Mouse (Mus musculus) kidney, postnatal 10 days (tissue): Measurements from ENCODE around the gene Fam20c.

Source experiments
- DNase-seq: peaks from one replicate; pipeline ENCODE4 v3.0.0; 2021; ENCODE audit warnings: mixed read lengths

Fam20c gene

DNA sequence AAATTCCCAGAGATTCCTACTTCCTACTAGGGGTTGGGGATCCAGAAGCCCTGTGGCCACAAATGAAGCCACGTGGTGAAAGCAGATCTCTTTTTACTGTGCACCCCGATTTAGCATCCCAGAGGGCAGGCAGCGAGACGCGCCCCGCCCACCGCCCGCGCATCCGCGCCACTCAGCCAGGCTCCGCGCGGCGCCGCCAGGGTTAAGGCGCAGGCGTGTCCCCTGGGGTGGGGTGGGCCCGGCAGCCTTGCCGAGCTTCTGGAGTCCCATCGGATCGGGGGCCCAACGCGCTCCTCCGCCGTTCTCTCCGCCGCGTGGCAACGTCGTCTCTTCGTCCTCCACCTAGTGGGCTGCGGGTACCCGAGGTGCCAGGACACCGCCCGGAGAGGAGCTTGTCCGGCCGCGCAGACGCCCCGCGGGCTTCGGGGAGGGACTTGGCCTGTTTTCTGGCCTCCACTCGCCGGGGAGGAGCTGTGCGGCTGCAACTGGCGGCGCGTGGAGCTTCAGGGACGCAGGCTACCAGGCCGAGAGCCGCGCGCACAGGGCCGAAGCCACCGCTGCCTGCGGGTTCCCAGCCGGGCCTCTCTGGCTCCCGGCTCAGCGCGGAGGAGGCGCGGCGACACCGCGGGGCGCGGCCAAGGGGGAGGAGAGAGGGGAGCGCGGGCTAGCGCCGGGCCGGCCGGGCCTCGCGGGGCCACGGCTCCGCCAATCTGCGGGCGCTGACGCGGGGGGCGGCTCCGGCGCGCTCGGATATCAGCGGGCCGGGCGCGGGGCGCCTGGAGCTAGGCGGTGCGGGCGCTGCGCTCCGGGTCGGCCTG is at the start of gene Fam20c:
TSS of gene Fam20c (plus strand) at position 212 of the 818 bp plus-strand sequence.
- DNase-seq: peak; percentile 90

DNA sequence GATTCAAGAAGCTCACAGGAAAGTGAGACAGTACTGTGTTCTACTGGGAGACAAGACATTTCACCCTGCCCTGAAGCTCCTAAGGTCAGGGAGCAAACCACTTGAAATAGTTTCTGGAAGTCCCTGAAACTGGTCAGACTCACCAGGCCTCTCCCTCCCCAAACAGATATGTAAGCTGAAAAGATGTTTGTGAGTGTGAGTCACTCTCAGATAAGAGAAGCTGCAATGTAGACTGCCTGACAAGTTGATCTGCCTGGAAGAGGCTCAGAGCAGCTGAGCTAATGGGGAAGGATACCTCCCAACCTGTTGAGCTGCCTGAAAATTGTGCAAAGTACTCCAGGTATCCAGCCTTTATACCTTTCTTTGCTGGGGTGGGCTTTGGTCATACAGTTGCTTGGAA is 46.9 kb upstream of the Fam20c start:
- DNase-seq: no peak

DNA sequence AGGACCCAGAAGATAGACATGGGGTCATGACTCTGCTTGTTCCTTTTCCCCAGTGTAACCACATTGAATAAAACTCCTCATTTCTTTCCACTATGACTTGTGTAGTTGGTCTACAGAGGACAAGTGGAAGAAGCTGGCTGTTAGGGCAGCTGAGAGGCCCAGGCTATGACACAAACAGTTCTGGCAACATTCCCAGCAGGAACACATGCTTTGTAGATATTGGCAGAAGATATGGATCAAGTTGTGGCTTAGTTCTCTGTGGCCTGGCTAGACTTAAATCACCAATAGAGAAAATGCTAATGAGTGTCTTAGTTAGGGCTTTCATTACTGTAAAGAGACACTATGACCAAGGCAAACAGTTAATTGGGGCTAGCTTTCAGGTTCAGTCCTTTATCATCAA is 45.7 kb upstream of the Fam20c start:
- DNase-seq: no peak

DNA sequence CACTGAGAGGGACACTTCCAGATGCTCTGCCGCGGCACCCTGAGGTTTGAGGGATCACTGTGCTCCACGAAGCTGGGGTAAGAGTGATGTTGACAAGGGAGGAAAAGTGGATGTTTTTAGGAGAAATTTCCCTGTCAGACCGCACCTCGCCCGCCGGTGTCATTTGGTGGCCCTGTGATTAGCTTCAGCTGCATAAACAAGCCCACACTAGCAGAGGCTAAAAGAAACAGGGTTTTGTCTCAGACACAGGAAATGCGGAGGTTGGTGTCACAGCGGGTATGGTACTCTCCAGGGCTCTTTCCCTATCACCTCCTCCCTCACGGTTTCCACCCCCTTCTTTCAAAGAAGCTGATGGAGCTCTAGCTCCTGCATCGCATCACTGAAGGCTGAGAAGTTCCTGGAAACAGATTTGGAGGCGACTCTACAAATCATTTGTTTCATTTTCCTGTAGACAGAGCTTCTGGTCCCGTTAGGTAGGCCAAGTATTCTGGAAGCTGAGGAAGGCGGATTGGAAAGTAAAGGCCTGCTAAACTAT is 38.7 kb upstream of the Fam20c start:
- DNase-seq: no peak

DNA sequence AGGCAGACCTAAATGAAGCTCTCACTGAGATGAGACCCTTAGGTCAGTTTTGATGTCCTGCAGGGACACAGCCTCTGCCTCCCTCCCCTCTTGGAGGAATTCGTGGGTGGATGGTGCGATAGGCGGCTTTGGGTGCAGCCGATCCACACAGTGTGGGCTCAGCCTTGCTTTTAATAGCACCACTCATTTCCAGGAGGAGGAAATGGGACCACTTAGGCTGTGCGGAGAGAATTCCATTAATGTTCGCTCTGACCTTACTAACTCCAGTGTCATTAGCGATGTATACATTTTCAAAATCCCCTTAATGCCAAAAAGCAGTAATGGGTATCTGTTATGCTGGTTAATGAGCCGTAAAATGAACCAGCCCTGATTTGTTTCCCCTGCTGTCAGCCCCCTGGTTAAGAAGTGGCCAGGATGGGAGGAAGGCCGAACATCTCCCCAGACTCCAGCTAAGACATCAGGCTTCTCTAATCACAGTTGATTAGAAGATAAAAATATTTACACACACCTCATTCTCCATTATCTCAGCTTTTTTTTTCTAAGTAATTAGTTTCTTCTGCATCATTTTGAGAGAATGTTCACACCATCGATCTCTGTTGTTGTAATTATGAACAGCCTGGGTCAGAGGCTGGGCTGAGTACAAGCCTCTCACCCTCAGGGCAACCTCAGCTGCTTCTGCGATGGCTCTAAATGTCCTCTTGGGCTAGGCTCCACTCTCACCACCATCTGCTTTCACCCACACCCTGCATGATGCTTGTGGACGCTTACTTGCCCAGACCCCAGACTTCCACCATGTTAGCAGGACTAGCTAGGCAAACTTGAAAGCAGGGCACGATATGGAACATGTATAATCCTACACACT is 33.8 kb upstream of the Fam20c start:
- no peak for DNase-seq

DNA sequence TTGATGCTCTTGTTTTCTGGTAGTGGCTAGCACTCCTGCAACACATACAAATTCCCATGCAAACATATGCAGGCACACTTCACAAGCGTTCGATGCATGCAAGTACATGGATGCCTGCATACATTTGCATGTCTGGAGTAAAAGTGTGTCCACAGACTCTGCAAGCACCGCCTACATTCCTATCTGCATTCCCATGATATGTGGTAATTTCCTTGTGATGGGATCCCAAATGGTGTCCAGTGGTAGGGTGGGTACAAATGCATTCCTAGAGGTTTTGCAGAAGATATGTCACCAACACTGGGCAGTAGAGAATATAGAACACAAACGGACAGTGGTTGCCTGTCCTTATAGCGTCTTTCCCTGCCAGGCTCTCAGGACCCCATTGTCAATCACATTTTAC is 29.9 kb upstream of the Fam20c start:
- no peak for DNase-seq

DNA sequence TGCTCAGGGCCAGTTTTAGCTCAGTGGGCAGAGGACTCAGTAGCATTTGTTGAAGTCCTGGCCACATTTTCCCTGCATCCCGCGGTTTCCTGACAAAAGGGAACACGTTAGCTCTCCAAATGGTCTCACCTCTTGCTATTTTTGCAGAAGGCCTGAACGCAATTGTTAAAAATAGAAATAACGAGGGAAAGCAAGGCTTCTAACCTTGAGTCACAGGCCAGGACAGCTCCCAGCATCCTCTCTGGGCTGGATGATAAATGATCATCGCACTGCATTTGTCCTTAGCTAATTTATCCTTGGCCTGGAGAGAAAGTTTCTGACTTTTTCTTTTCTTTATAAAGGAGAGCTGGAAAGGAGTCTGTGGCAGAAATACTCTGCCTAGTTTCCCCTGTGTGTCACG is 29.2 kb upstream of the Fam20c start:
- DNase-seq: no peak

DNA sequence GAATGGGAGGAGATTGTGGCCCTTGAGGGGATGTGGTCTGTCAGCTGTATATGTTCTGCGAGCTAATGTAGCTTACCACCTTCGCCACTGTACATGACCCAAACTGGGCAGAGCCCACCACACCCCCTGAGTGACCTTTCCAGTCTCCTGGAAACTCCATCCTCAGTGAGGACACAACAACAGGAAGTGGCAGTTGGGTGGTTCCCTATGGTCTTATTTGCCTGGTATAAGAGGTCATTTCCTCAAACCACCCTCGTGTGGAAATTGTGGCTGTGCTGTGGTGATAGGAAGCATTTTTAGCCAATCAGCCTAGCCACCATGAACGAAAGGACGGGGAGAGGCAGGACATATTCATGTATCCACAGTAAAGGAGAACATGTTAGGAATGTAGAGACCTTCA is 23.5 kb upstream of the Fam20c start:
- no peak for DNase-seq

DNA sequence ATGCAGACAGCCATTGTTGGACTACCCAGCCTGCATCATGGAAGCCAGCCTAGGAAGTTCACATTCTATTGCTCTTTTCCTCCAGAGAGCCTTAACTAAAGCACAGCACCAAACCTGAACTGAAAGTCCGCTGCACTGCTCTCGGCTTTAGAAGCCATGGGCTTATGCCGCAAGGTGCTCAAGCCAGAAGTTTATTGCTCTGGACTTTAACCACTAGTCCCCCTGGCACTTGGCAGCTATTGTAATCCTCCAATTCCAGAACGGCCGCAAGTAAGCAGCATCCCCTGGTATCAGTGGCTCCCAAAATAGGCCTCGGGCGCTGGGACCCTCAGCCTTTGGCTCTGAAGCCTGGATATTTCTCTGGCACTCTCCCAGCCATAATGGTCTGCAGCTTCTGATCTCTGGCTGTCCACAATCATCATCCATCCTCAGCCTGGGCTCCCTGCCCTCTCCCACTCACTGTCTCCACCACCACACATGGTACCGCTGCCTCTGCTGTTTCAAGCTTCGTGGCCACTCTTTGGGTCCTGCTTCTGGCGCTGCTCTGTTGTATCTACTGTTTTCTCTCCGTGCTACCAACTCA is 20.9 kb upstream of the Fam20c start:
- DNase-seq: no peak

DNA sequence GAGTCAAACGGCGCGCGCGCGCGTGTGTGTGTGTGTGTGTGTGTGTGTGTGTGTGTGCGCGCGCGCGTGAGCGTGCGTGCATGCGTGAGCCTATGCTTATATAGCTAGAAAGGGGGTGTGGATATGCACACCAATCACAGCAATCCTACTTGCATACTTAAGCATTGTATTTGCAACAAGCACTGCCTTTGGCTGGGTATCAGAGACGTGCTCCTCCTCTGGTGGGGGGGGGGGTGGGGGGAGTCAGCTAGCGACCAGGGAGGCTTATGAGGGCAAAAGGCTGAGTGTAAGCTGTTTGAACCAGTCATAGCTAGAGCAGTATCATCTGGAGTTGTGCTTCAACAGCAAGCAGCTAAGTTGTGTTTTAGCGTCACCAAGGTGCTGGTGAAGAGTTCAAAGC is 20.3 kb upstream of the Fam20c start:
- no peak for DNase-seq

DNA sequence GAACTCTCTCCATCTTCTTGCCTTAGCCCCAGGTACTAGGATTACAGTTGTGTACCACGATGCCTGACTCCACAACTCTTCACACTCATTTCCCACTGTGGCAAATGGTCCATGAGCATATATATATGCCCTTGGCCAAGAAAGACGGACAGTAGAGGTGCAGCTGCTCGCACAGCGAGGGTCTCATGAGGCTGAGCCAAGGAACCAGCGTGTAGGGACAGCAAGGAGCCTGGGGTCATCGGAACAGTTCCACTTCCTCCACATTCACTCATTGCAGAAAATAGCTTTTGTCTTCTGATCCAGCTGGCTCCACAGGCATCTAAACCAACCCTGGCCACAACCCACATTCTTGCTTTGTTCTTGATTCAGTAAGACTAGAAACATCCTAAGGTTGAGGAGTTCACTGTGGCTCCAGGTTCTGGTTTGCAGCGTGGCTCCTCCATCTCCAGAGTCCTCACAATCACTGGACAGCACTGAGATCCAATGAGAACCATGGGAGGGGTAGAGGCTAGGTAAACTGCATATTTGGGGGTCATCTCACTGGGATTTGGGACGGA is 19.0 kb upstream of the Fam20c start:
- no peak for DNase-seq

DNA sequence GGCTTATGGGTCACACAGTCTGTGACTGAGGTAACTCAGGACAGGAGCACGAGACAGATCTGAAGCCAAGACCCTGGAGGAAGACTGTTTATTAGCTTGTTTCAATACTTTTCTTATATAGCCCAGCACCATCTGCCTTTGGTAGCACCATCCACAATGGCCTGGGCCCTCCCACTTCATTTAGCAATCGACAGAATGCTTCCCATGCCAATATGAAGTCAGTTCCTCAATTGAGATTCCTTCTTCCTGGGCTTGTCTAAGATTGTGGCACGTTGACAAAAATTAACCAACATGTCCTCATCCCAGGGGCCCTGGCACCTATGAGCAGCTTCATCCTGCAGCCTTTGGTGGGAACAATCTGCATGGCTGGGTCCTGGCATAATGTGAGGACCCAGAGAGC is 14.2 kb upstream of the Fam20c start:
- no peak for DNase-seq

DNA sequence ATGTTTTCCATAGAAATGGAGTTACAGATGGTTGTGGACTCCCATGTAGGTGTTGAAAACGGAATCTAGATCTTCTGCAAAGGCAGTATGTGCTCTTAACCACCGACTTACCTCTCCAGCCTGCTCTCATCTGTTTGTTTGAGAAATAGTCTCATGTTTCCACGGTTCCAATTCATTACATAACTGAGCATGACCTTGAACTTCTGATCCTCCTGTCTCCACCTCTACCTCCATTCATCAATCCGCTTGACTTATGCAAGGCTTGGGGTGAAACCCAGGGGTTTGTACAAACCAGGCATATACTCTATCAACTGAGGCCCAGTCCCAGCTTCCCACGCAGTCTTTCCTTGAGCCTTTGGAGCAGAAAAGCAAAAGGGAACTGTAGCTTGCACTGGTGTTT is 12.8 kb upstream of the Fam20c start:
- DNase-seq: no peak

DNA sequence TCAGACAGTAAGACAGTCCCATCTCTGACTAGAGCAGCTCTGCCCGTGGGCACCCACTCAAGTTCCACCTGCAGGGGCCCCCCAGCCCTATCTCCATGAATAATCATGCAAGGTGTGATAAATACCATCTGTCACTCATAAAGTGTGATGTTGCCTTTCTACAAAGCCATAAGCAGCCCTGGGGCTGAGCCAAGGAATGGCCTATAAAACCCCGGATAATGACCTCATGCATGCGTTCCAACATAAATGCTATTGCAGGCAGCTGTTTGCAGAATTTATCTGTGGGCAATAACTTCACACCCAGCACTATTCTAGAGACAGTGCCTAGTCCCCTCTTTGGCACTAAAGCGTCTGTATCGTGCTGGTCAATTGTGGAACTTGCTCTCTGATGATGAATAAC is 12.0 kb upstream of the Fam20c start:
- no peak for DNase-seq

DNA sequence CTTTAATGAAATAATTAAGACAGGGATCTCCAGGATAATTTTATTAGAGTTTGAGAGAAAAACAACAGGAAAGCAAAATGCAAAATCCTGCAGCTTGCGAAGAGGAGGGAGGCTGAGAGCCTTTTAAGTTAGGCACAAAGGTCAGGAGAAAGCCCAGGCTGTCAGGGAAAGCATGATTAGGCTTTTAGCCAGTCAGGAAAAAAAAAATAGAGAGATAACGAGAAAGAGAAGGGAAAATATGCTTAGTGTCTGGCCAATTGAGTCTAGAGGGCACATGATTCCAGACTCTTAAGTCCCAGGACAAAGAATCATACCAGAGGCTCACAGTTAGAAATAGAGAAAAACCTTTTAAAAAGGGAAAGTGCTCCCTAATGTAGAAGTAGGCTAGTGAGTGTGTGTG is 10.7 kb upstream of the Fam20c start:
- DNase-seq: no peak

DNA sequence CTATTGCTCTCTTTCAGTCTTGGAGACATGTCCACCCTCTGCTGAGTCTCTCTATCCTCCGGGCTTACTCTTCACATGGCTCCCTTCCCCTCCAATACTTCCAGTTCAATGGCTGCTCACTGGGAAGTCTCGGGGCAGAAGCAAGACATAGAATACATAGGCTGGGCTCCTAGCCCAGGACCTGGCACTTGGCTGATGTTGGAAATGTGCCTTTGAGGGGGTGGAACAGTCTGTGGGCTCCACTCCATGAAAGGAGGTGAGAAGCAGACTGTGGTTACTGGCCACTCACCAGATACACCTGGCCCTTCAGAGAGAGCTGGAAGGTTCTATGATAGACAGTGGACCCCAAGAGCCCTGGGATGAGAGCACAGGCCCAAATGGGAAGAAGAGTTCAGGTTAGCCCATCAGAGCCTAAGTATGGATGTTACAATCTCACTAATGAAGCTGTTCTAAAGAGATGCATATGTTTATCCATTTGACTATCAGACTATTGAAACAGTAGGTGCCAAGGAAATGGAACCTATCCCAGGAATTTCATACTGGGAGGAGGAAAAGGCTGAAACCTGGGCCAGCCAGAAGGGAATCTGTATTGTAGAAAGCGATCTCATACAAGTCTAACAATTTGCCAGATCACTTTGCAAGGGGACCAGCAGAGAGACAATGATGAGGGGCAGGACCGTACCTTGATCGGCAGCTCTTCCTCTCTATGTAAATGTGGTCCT is 8.8 kb upstream of the Fam20c start:
- no peak for DNase-seq

DNA sequence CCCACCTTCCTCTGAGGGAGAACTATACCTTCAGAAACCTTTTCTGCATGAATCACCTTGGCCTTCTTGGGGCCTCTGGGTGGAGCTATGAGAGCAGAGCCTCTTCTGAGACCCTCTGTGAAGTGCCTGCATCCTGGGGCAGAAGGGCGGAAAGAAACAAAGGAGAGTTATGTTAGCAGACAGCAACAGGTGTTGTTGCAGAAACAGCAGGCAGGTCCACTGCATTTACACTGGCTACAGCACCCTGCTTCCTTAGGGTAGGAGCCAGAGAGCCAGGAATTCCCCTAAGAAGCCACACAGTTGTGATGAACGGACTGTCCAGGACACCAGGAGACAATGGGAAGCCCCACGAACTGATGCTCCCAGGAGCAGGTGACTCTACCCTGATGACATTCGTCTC is 1.0 kb upstream of the Fam20c start:
- no peak for DNase-seq

DNA sequence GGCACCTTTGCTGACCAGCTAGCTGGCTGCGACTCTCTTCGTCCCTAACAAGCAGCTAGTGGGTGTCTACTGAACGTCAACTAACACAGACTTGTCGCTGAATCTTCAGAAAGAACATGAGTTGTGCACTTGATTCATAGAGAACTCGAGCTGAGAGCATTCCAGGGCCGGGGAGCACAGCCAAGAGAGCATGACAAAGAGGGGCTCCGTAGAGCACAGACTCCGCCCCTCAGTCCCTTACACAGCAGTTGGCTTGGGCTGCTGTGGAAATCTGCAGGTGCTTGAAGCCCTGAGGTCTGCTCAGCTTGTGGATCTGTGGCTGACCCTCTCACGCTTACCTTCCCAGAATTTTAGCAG is 390 bp upstream of the Fam20c start:
- DNase-seq: peak; percentile 54

DNA sequence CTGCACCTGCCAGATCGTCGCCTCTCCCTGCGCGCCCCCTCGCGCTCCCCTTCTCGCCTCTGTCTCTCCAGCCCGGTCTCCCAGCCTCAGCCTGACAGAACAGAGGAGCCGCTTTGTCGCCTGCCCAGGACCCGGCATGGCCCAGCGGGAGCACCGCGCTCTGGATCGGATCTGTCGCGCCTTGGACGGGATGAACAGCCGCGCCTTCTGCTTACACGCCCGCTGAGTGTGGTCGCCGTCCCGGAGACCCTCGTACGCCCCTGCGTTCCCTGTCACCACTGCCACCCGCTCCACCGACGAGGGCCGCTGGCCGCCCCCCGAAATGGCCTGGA is 773 bp downstream of the Fam20c start:
- no peak for DNase-seq

DNA sequence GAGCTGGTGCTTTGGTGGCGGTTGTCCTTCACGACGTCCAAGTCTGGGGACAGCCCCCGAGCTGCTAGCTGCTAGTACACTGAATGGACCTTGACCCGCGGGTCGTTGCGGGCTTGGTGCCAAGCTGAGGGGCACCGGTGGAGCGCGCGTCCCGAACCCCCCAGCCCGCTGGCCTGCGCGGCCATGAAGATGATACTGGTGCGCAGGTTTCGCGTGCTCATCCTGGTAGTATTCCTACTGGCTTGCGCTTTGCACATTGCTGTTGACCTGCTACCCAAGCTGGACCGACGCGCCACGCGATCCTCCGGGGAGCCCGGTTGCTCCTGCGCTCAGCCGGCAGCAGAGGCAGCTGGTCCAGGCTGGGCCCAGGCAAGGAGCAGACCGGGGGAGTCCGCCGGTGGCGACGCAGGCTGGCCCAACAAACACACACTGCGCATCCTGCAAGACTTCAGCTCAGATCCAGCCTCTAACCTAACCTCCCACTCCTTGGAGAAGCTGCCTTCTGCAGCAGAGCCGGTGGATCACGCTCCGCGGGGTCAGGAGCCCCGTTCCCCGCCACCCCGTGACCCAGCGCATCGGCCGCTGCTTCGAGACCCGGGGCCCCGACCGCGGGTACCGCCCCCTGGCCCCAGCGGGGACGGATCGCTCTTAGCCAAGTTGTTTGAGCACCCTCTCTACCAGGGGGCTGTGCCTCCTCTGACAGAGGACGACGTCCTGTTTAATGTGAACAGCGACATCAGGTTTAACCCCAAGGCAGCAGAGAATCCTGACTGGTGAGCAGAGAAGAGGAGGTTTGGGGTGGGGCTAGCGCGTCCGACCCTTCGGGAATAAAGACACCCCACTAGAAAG is 1.4 kb downstream of the Fam20c start:
- DNase-seq: peak; percentile 72

DNA sequence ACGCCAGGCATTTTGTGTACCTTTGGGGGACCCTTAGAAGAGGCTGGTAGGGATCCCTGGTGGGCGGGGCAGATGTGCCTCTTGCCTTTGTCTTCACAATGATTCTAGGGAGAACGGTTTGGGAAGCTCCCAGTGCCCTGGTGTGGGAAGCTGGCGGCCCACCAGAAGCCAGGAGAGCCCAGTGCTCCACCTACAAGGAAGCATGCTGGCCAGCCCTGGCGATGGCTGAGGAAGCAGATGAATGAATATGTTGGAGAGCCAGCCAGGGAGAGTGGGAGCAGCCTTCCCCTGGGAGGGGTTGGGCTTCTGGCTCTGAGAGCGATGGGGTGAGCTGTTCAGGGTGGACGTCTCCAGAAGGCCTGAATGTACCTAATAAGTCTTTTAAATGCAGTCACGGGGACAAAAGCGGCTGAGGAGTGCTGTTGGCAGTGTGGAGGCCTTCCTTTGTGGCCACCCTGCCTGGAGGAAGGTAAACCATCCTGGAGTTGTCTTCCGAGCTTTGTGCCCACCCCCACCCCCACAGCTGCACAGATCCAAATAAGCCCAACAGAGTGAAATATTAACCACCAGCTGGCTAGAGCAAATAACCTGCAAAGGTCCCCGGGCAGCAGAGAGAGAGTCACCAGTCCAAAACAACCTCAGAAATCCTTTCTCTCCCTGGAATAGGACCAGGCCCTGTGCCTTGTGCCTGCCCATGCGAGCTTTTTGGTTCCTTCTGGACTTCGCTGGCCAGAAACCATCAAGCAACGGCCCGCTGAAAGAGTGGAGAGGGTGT is 2.2 kb downstream of the Fam20c start:
- peak; percentile 73 for DNase-seq
